Mouse (Mus musculus) regulatory T cell (primary cell): Measurements from ENCODE around the gene Srebf2.

Source experiments
- in situ Hi-C: fragments of 300-600 bp; cut with MboI, MseI; formaldehyde crosslinking; loops from one replicate; pipeline ENCODE4 v1.15.1; 2025; ENCODE audit warnings: high pct_unique_total_duplicates

The Srebf2 gene

GRCm38 (mm10) chr15:82156902-82157301 lies 9.9 kb downstream of the Srebf2 start:
- in situ Hi-C loops, result no loop called here

GRCm38 (mm10) chr15:82158243-82159035 lies 11.5 kb downstream of the Srebf2 start:
- in situ Hi-C loops, result no loop called here

- in situ Hi-C loops, result no loop called here
Observed at GRCm38 (mm10) chr15:82159471-82159870, 12.5 kb downstream of the Srebf2 start.

- in situ Hi-C loops, result no loop called here
Observed at GRCm38 (mm10) chr15:82160731-82161640, 14.0 kb downstream of the Srebf2 start.

GRCm38 (mm10) chr15:82161965-82162600 lies 15.1 kb downstream of the Srebf2 start:
- in situ Hi-C loops, result no loop called here

- in situ Hi-C loops, result no loop called here
Observed at GRCm38 (mm10) chr15:82163356-82164060, 16.5 kb downstream of the Srebf2 start.

GRCm38 (mm10) chr15:82164061-82164399 lies 17.0 kb downstream of the Srebf2 start:
- in situ Hi-C loops, result no loop called here

GRCm38 (mm10) chr15:82164496-82164895 lies 17.5 kb downstream of the Srebf2 start:
- in situ Hi-C loops, result no loop called here

- in situ Hi-C loops, result no loop called here
Observed at GRCm38 (mm10) chr15:82165332-82166239, 18.6 kb downstream of the Srebf2 start.

- in situ Hi-C loops, result no loop called here
Observed at GRCm38 (mm10) chr15:82166240-82167100, 19.5 kb downstream of the Srebf2 start.

GRCm38 (mm10) chr15:82167201-82168168 lies 20.5 kb downstream of the Srebf2 start:
- in situ Hi-C loops, result no loop called here

GRCm38 (mm10) chr15:82169671-82170070 lies 22.7 kb downstream of the Srebf2 start:
- in situ Hi-C loops, result no loop called here

GRCm38 (mm10) chr15:82170437-82171377 lies 23.7 kb downstream of the Srebf2 start:
- in situ Hi-C loops, result no loop called here

- in situ Hi-C loops, result no loop called here
Observed at GRCm38 (mm10) chr15:82172648-82173047, 25.7 kb downstream of the Srebf2 start.

- in situ Hi-C loops, result no loop called here
Observed at GRCm38 (mm10) chr15:82175091-82175490, 28.1 kb downstream of the Srebf2 start.

- in situ Hi-C loops, result no loop called here
Observed at GRCm38 (mm10) chr15:82177743-82178290, 30.8 kb downstream of the Srebf2 start.

- in situ Hi-C loops, result loop anchor here (10.0 kb wide), 1 partner anchor 546 kb away; no protein-coding TSS in a partner anchor
Observed at GRCm38 (mm10) chr15:82181131-82181530, 34.1 kb downstream of the Srebf2 start.
